Mouse (Mus musculus): Measurements from ENCODE around the gene Camk2d. TPM values are rescaled to one million over a fixed set of nuclear protein-coding genes. Genes with fewer than 3 reads are reported as not detected.
A peak's percentile ranks its signal among the peaks of the same experiment; 100 is the strongest.

The Camk2d gene
- total and polyA plus RNA-seq, 3 experiments, result 0.07 to 0.35 TPM; not detected in 1

DNA sequence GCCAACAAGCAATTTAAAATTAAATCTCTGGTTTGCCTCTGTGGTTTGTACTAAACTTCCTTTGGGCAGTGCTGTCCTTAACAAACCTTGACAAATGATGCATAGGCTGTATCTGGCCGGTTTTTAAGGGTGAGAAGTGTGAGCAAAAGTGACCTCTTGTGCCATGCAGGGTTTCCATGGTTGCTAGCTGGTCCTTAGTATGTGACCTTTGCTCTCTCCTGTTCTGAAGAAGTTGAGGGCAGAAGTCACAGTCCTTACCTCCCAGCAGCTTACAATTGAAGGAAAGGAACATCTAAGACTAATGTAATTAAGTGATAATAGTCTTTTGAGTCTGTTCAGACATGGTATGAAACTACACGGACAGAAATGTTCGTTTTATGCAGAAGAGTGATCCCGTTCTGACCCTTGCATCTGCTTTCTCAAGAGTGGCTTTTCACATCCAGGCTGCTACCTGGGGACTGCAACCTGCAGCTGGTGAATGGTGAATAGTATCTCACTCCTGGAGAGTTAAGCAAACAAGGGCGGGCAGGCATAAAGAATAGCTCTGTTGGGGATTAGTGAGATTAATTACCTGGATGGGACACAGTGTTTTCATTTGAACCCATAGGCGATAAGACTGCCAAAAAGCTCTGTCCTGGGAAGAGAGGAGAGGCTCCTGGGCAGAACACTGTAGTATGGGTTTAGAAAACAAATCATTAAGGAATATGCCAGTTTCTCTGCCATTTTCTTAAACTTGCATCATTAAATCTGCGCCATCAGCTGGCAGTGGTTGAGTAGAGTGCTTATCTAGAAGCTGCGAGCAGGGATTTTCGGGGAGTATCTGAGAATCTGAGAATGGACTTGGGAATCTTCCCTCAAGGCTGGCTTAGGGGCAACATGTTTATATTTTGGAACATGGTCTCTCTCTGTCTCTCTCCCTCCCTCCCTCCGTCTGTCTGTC is 47.2 kb downstream of the Camk2d start:
- H3K36me3 ChIP-seq (ENCODE audit: control insufficient read depth in 1 of 2, insufficient read depth in 2 of 2, low read length in 2 of 2), result no peaks in the 10 kb centered on the region
- H3K9me3 ChIP-seq (replicated peaks; ENCODE audit: insufficient read depth, low read length), result no peaks in the 10 kb centered on the region
- no peak overlapping the region for H3K4me3 ChIP-seq (ENCODE audit: control insufficient read depth in 1 of 2, insufficient read depth in 1 of 2, low read depth in 2 of 2, low read length in 2 of 2)
- no peaks in the 10 kb centered on the region for H3K79me2 ChIP-seq (ENCODE audit: control insufficient read depth, insufficient read depth, low read length, poor library complexity)
- no peaks in the 10 kb centered on the region for H3K27me3 ChIP-seq (ENCODE audit: control insufficient read depth in 1 of 2, insufficient read depth in 2 of 2, low read length in 2 of 2)
- no peaks in the 10 kb centered on the region for H3K4me1 ChIP-seq (ENCODE audit: control insufficient read depth in 1 of 2, insufficient read depth in 2 of 2, low read length in 2 of 2)
- no peak for TF ChIP-seq POLR2A (IDR thresholded peaks at IDR 0.05; ENCODE audit: control insufficient read depth in 1 of 2, insufficient read depth in 1 of 2, low read depth in 1 of 2, low read length in 2 of 2, poor library complexity in 1 of 2)
- no peak for TF ChIP-seq MEF2A (IDR thresholded peaks at IDR 0.05; ENCODE audit: extremely low read depth, insufficient replicate concordance, low read depth, low read length, poor library complexity, severe bottlenecking)
- no peak for TF ChIP-seq RCOR1 (IDR thresholded peaks at IDR 0.05; ENCODE audit: low read depth, low read length)
- no peak for TF ChIP-seq USF2 (IDR thresholded peaks at IDR 0.05; ENCODE audit: borderline replicate concordance in 1 of 2, insufficient read depth in 1 of 2, low read depth in 1 of 2, low read length in 2 of 2)
- TF ChIP-seq NRF1 (IDR thresholded peaks at IDR 0.05; ENCODE audit: insufficient read depth, low read depth, low read length, poor library complexity, severe bottlenecking), result no peak
- TF ChIP-seq MXI1 (IDR thresholded peaks at IDR 0.05; ENCODE audit: low read depth, low read length), result no peak
- TF ChIP-seq CTCF (IDR thresholded peaks at IDR 0.05 in 2 of 3, conservative IDR thresholded peaks at IDR 0.05 in 1 of 3; ENCODE audit: control insufficient read depth in 1 of 3, insufficient read depth in 1 of 3, low read depth in 2 of 3, low read length in 3 of 3, poor library complexity in 1 of 3, severe bottlenecking in 1 of 3), result no peak
- TF ChIP-seq MYC (IDR thresholded peaks at IDR 0.05; ENCODE audit: low read depth, low read length), result no peak
- TF ChIP-seq GATA1 (IDR thresholded peaks at IDR 0.05; ENCODE audit: low read depth, low read length), result no peak
- no peak overlapping the region for H3K9ac ChIP-seq (ENCODE audit: control insufficient read depth, low read depth, low read length, poor library complexity, severe bottlenecking)
- H3K27ac ChIP-seq (ENCODE audit: control insufficient read depth, low read depth, low read length), result no peak overlapping the region
- no peak for DNase-seq (ENCODE audit: low read depth, low spot score)

DNA sequence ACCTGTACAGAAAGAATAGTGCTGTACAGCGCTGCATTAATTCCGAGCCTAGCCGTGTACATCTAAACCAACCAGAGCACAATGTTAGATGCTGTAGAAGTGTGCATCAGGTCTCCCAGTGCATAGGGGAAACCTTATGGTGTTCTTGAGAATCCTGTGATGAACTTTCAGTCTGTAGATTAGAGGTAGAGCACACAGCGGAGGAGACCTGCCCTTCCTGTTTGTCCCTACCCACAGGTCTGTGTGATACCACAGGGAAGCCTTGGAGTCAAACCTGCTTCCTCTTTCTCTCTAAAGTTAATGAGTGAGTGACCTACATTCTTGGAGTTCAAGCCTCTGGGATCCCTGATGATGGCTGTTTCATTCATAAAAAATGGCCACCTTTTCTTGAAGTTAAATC is 54.2 kb downstream of the Camk2d start:
- DNase-seq (ENCODE audit: low read depth, low spot score), result peak; percentile 14
- H3K36me3 ChIP-seq (ENCODE audit: control insufficient read depth in 1 of 2, insufficient read depth in 2 of 2, low read length in 2 of 2), result no peaks in the 10 kb centered on the region
- no peak overlapping the region for H3K9ac ChIP-seq (ENCODE audit: control insufficient read depth, low read depth, low read length, poor library complexity, severe bottlenecking)
- H3K27ac ChIP-seq (ENCODE audit: control insufficient read depth, low read depth, low read length), result no peak overlapping the region
- H3K4me3 ChIP-seq (ENCODE audit: control insufficient read depth in 1 of 2, insufficient read depth in 1 of 2, low read depth in 2 of 2, low read length in 2 of 2), result no peak overlapping the region
- no peaks in the 10 kb centered on the region for H3K27me3 ChIP-seq (ENCODE audit: control insufficient read depth in 1 of 2, insufficient read depth in 2 of 2, low read length in 2 of 2)
- no peaks in the 10 kb centered on the region for H3K9me3 ChIP-seq (replicated peaks; ENCODE audit: insufficient read depth, low read length)
- no peaks in the 10 kb centered on the region for H3K79me2 ChIP-seq (ENCODE audit: control insufficient read depth, insufficient read depth, low read length, poor library complexity)
- no peak for TF ChIP-seq TCF12 (IDR thresholded peaks at IDR 0.05; ENCODE audit: low read depth, low read length)
- no peak for TF ChIP-seq NELFE (IDR thresholded peaks at IDR 0.05; ENCODE audit: low read depth, low read length)
- TF ChIP-seq ZKSCAN1 (IDR thresholded peaks at IDR 0.05; ENCODE audit: low read depth, low read length), result no peak
- no peak for TF ChIP-seq MEF2A (IDR thresholded peaks at IDR 0.05; ENCODE audit: extremely low read depth, insufficient replicate concordance, low read depth, low read length, poor library complexity, severe bottlenecking)
- no peak for TF ChIP-seq CHD1 (IDR thresholded peaks at IDR 0.05; ENCODE audit: low read depth, low read length)
- no peak for TF ChIP-seq POLR2AphosphoS2 (IDR thresholded peaks at IDR 0.05; ENCODE audit: low read length)
- no peak for TF ChIP-seq ZC3H11A (IDR thresholded peaks at IDR 0.05; ENCODE audit: low read depth, low read length)
- TF ChIP-seq USF1 (IDR thresholded peaks at IDR 0.05; ENCODE audit: low read depth, low read length), result no peak
- no peak for TF ChIP-seq MAFK (IDR thresholded peaks at IDR 0.05; ENCODE audit: borderline replicate concordance, low read depth, low read length)
- no peak for TF ChIP-seq SIN3A (IDR thresholded peaks at IDR 0.05; ENCODE audit: low read length)
- no peak for TF ChIP-seq GABPA (IDR thresholded peaks at IDR 0.05; ENCODE audit: low read depth, low read length)
- TF ChIP-seq KAT2A (conservative IDR thresholded peaks at IDR 0.05; ENCODE audit: low read depth, low read length), result no peak
- no peak for TF ChIP-seq HCFC1 (IDR thresholded peaks at IDR 0.05; ENCODE audit: low read depth, low read length)
- no peak for TF ChIP-seq JUND (IDR thresholded peaks at IDR 0.05; ENCODE audit: low read depth, low read length)
- TF ChIP-seq CTCF (IDR thresholded peaks at IDR 0.05 in 2 of 3, conservative IDR thresholded peaks at IDR 0.05 in 1 of 3; ENCODE audit: control insufficient read depth in 1 of 3, insufficient read depth in 1 of 3, low read depth in 2 of 3, low read length in 3 of 3, poor library complexity in 1 of 3, severe bottlenecking in 1 of 3), result no peak
- no peak for TF ChIP-seq SMC3 (IDR thresholded peaks at IDR 0.05; ENCODE audit: low read depth, low read length)
- H3K4me1 ChIP-seq (ENCODE audit: control insufficient read depth in 1 of 2, insufficient read depth in 2 of 2, low read length in 2 of 2), result no peaks in the 10 kb centered on the region

Measured in MEL (cell line).